Comparison of ENCODE assay signal across 29 mouse cellular contexts in the genomic region with DNA sequence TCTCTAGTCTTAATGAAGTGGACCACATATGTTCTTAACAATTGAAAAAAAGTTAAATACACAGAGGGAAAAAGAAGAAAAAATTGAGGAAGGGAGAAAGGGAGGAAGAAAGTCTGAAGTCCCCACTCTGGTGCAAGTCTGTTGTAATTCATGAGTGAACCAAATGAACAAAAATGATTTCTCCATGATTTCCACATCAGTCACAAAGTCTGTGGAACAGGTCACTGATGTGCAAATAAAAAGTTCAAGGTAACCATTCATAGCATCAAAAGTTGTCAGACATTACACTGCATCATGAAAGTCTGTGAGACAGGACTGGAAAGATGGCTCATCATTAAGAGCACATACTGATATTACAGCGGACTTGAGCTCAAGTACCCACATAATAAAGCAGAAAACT.
"Had no signal": no experiment of that assay in that cellular context is flagged by ENCODE, and none has a peak within 500 bp of the region (broad histone marks: within the 10 kb centered on the region; RNA-seq: fewer than 3 reads in every experiment).

No protein-coding gene starts in this region.

- H3K4me2 ChIP-seq: embryonic facial prominence, embryonic 12.5 days; embryonic facial prominence, embryonic 13.5 days; embryonic facial prominence, embryonic 15.5 days; forebrain, embryonic 12.5 days; forebrain, embryonic 13.5 days; forebrain, embryonic 15.5 days had no signal

- H3K36me3 ChIP-seq: embryonic facial prominence, embryonic 10.5 days; embryonic facial prominence, embryonic 12.5 days; embryonic facial prominence, embryonic 13.5 days; embryonic facial prominence, embryonic 15.5 days; forebrain, embryonic 10.5 days; forebrain, embryonic 12.5 days; forebrain, embryonic 15.5 days had no signal

- H3K4me1 ChIP-seq: embryonic facial prominence, embryonic 10.5 days; embryonic facial prominence, embryonic 12.5 days; embryonic facial prominence, embryonic 13.5 days; embryonic facial prominence, embryonic 15.5 days; forebrain, embryonic 10.5 days; forebrain, embryonic 12.5 days; forebrain, embryonic 13.5 days; forebrain, embryonic 15.5 days had no signal

- DNase-seq: cerebellum, adult 2 months; cerebellum, adult 8-10 months; cerebellum, adult 9-10 months; cerebellum, adult 9-11 months; cerebellum, postnatal 10 days; cerebellum, postnatal 14 days; cerebellum, postnatal 25 days; cerebellum, postnatal 36 days; embryo, embryonic 11 days; forebrain, postnatal 0 days; gastrocnemius, adult 2 months; gastrocnemius, postnatal 10 days; gastrocnemius, postnatal 14 days; gastrocnemius, postnatal 25 days; gastrocnemius, postnatal 36 days; heart, adult 11 months; heart, adult 18-20 months; heart, adult 2 months had no signal

- H3K9me3 ChIP-seq: embryonic facial prominence, embryonic 10.5 days; embryonic facial prominence, embryonic 12.5 days; embryonic facial prominence, embryonic 13.5 days; embryonic facial prominence, embryonic 15.5 days; forebrain, embryonic 10.5 days; forebrain, embryonic 12.5 days; forebrain, embryonic 13.5 days; forebrain, embryonic 15.5 days had no signal

- H3K9ac ChIP-seq: embryonic facial prominence, embryonic 12.5 days; embryonic facial prominence, embryonic 13.5 days; embryonic facial prominence, embryonic 15.5 days; forebrain, embryonic 12.5 days; forebrain, embryonic 13.5 days; forebrain, embryonic 15.5 days; forebrain, postnatal 0 days had no signal

- ATAC-seq: forebrain, embryonic 13.5 days; forebrain, embryonic 14.5 days; forebrain, embryonic 15.5 days; forebrain, embryonic 16.5 days; forebrain, postnatal 0 days had no signal

- H3K27ac ChIP-seq: embryonic facial prominence, embryonic 10.5 days; embryonic facial prominence, embryonic 12.5 days; embryonic facial prominence, embryonic 13.5 days; embryonic facial prominence, embryonic 15.5 days; forebrain, embryonic 10.5 days; forebrain, embryonic 12.5 days; forebrain, embryonic 13.5 days; forebrain, embryonic 15.5 days; gastrocnemius, adult 2 months; heart, adult 2 months had no signal

- H3K4me3 ChIP-seq: embryonic facial prominence, embryonic 10.5 days; embryonic facial prominence, embryonic 12.5 days; embryonic facial prominence, embryonic 13.5 days; embryonic facial prominence, embryonic 15.5 days; erythroblast, embryonic 14.5 days; forebrain, embryonic 10.5 days; forebrain, embryonic 12.5 days; forebrain, embryonic 13.5 days; forebrain, embryonic 15.5 days; gastrocnemius, adult 2 months; heart, adult 2 months had no signal

- H3K27me3 ChIP-seq: embryonic facial prominence, embryonic 12.5 days; embryonic facial prominence, embryonic 13.5 days; embryonic facial prominence, embryonic 15.5 days; forebrain, embryonic 12.5 days; forebrain, embryonic 13.5 days; forebrain, embryonic 15.5 days had no signal
